Mouse (Mus musculus) intestine, postnatal 0 days (tissue): ENCODE measurements at regions not wholly inside any gene's neighbourhood (a gene's known extent, or its start where the extent isn't known, plus 50 kb on each side); places are given as distances from the start of the nearest gene placed in this dataset.

Experiments used
- ATAC-seq: fragments of 200-750 bp; cut with Nextera tagmentation; 2 replicates; pipeline ENCODE4 v1.8.0; 2017; ENCODE audit warnings: mild to moderate bottlenecking, moderate TSS enrichment, moderate library complexity
- H3K27ac ChIP-seq: fragments of 300-500 bp; sonication (generic); 2 replicates; pipeline ENCODE4 v1.5.1; 2014; ENCODE audit warnings: mild to moderate bottlenecking, low read depth, low read length, moderate library complexity
- H3K27me3 ChIP-seq: fragments of 300-500 bp; sonication (generic); replicated peaks from 2 replicates; pipeline ENCODE4 v1.6.1; 2014; ENCODE audit warnings: low read length, mixed read lengths; ENCODE audit not compliant: control insufficient read depth, insufficient read depth
- H3K36me3 ChIP-seq: fragments of 300-500 bp; sonication (generic); 2 replicates; pipeline ENCODE4 v1.6.1; 2014; ENCODE audit warnings: mild to moderate bottlenecking, moderate library complexity; ENCODE audit not compliant: control insufficient read depth, insufficient read depth
- H3K4me1 ChIP-seq: fragments of 300-500 bp; sonication (generic); replicated peaks from 2 replicates; pipeline ENCODE4 v1.6.1; 2014; ENCODE audit warnings: antibody characterized with exemption, low read length, mixed read lengths; ENCODE audit not compliant: control insufficient read depth, insufficient read depth
- H3K4me2 ChIP-seq: fragments of 300-500 bp; sonication (generic); replicated peaks from 2 replicates; pipeline ENCODE4 v1.6.1; 2014; ENCODE audit warnings: low read depth, mild to moderate bottlenecking, moderate library complexity
- H3K4me3 ChIP-seq: fragments of 300-500 bp; sonication (generic); 2 replicates; pipeline ENCODE4 v1.5.1; 2014; ENCODE audit warnings: low read depth, low read length
- H3K9ac ChIP-seq: fragments of 300-500 bp; sonication (generic); 2 replicates; pipeline ENCODE4 v1.6.1; 2014; ENCODE audit warnings: mild to moderate bottlenecking, low read depth, low read length
- H3K9me3 ChIP-seq: fragments of 300-500 bp; sonication (generic); 2 replicates; pipeline ENCODE4 v1.6.1; 2016; ENCODE audit warnings: mixed run types; ENCODE audit not compliant: control insufficient read depth
- CTCF ChIP-seq: sonication (generic); IDR thresholded peaks from 2 replicates; pipeline ENCODE4 v1.5.1; 2016; ENCODE audit warnings: low read depth, mild to moderate bottlenecking, control low read depth, antibody characterized with exemption, moderate library complexity
- WGBS: fragments of 180-500 bp; shearing (Covaris S2); extraction: QIAGEN DNeasy Blood & Tissue Kit; methylation state at CpG from one replicate; pipeline ENCODE4 v1.1.7; 2014; 5-methylcytosine and 5-hydroxymethylcytosine counted together

GRCm38 (mm10) chr8:127684213-127684612 is 620.5 kb downstream of the Pard3 start:
- WGBS = 58% methylated on average over 5 of the region's 5 CpGs
- no peaks in the 10 kb centered on the region for H3K9me3 ChIP-seq
- H3K27me3 ChIP-seq = no peaks in the 10 kb centered on the region
- no peaks in the 10 kb centered on the region for H3K36me3 ChIP-seq
- no peak overlapping the region for H3K4me3 ChIP-seq
- ATAC-seq = no peak
- H3K9ac ChIP-seq = no peak overlapping the region
- H3K4me2 ChIP-seq = no peak overlapping the region
- no peak for TF ChIP-seq CTCF
- no peak overlapping the region for H3K27ac ChIP-seq
- H3K4me1 ChIP-seq = no peaks in the 10 kb centered on the region

GRCm38 (mm10) chr8:127690792-127691191 is 627.1 kb downstream of the Pard3 start:
- no peak overlapping the region for H3K4me2 ChIP-seq
- no peak for ATAC-seq
- TF ChIP-seq CTCF = no peak
- H3K9me3 ChIP-seq = no peaks in the 10 kb centered on the region
- no peak overlapping the region for H3K4me3 ChIP-seq
- no peak overlapping the region for H3K27ac ChIP-seq
- H3K9ac ChIP-seq = no peak overlapping the region
- no peaks in the 10 kb centered on the region for H3K4me1 ChIP-seq
- H3K27me3 ChIP-seq = no peaks in the 10 kb centered on the region
- WGBS = 83% methylated on average over 4 of the region's 4 CpGs
- no peaks in the 10 kb centered on the region for H3K36me3 ChIP-seq

- Histone ChIP-seq H3K4me2 (no peak overlapping the region), H3K27ac (no peak overlapping the region), H3K4me1 (no peaks in the 10 kb centered on the region), H3K9ac (no peak overlapping the region), H3K27me3 (no peaks in the 10 kb centered on the region), H3K9me3 (no peaks in the 10 kb centered on the region), H3K36me3 (no peaks in the 10 kb centered on the region), H3K4me3 (no peak overlapping the region)
- 88% methylated on average over 4 of the region's 4 CpGs for WGBS
- no peak for ATAC-seq
- TF ChIP-seq CTCF = no peak
Observed at GRCm38 (mm10) chr8:127698404-127698803, 634.7 kb downstream of the Pard3 start.

- H3K4me1 ChIP-seq = no peaks in the 10 kb centered on the region
- H3K9ac ChIP-seq = no peak overlapping the region
- 61% methylated on average over 4 of the region's 4 CpGs for WGBS
- TF ChIP-seq CTCF = no peak
- no peaks in the 10 kb centered on the region for H3K27me3 ChIP-seq
- H3K4me2 ChIP-seq = no peak overlapping the region
- no peak for ATAC-seq
- H3K27ac ChIP-seq = no peak overlapping the region
- no peaks in the 10 kb centered on the region for H3K36me3 ChIP-seq
- H3K4me3 ChIP-seq = no peak overlapping the region
- H3K9me3 ChIP-seq = no peaks in the 10 kb centered on the region
Observed at GRCm38 (mm10) chr8:127704406-127704805, 640.7 kb downstream of the Pard3 start.

GRCm38 (mm10) chr8:127706051-127706835 is 642.5 kb downstream of the Pard3 start:
- TF ChIP-seq CTCF = no peak
- no peak for ATAC-seq
- no peaks in the 10 kb centered on the region for H3K9me3 ChIP-seq
- 70% methylated on average over 16 of the region's 16 CpGs for WGBS
- no peak overlapping the region for H3K4me2 ChIP-seq
- no peak overlapping the region for H3K4me3 ChIP-seq
- no peak overlapping the region for H3K27ac ChIP-seq
- no peaks in the 10 kb centered on the region for H3K27me3 ChIP-seq
- H3K4me1 ChIP-seq = no peaks in the 10 kb centered on the region
- H3K9ac ChIP-seq = no peak overlapping the region
- no peaks in the 10 kb centered on the region for H3K36me3 ChIP-seq

GRCm38 (mm10) chr8:127709439-127709838 is 645.7 kb downstream of the Pard3 start:
- H3K36me3 ChIP-seq = no peaks in the 10 kb centered on the region
- no peaks in the 10 kb centered on the region for H3K27me3 ChIP-seq
- no peak for TF ChIP-seq CTCF
- no peak overlapping the region for H3K27ac ChIP-seq
- no peak overlapping the region for H3K9ac ChIP-seq
- H3K9me3 ChIP-seq = no peaks in the 10 kb centered on the region
- H3K4me2 ChIP-seq = no peak overlapping the region
- H3K4me1 ChIP-seq = no peaks in the 10 kb centered on the region
- WGBS = 92% methylated on average over 5 of the region's 5 CpGs
- no peak for ATAC-seq
- no peak overlapping the region for H3K4me3 ChIP-seq
